Mouse (Mus musculus): ENCODE data around the gene Isoc2b.
"Not testable (repeated sequence)": the region's sequence is repeated elsewhere in the genome, so short reads cannot be mapped to it uniquely, and the experiment has no call there.

Isoc2b gene

GRCm38 (mm10) chr7:4870133-4870532 is at the start of gene Isoc2b:
Gene Isoc2b, minus strand, starts transcription at chr7:4870258.
- no peak for DNase-seq

DNA sequence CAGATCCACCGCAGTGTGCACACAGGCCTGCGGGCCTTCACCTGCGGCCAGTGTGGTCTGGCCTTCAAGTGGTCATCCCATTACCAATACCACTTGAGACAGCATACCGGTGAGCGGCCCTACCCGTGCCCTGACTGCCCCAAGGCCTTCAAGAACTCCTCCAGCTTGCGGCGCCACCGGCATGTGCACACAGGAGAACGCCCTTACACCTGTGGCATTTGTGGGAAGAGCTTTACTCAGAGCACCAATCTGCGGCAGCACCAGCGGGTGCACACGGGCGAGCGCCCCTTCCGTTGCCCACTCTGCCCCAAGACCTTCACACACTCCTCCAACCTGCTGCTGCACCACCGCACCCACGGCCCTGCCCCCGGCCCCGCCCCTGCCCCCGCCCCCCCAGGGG is 49.0 kb upstream of the Isoc2b start:
- no peak for DNase-seq

- DNase-seq: no peak
Measured at GRCm38 (mm10) chr7:4918681-4919080, 48.6 kb upstream of the Isoc2b start.

DNA sequence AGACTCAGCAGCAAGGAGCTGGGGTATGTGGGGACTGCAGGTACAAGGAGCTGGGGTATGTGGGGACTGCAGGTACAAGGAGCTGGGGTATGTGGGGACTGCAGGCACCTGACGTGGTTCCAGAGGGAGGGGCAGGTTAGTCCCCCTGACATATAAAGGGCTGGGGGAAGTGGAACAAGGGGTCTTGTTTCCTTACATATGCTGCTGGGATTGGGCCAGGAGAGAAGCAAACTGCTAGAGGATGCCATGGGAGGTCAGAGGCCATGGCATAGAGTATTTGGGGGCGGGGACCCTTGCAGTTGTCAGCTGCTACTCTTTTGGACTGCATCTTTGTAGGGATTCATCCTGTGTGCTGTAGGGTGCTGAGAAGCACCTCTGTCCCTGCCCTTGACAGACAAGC is 47.4 kb upstream of the Isoc2b start:
- DNase-seq: no peak

GRCm38 (mm10) chr7:4915669-4916416 is 45.8 kb upstream of the Isoc2b start:
- DNase-seq: peak; percentile 38

- DNase-seq: peak; percentile 96
Measured at GRCm38 (mm10) chr7:4915007-4915665, 45.1 kb upstream of the Isoc2b start, which contains the start of gene Zfp628. Gene Zfp628, plus strand, starts transcription at chr7:4915217.

DNA sequence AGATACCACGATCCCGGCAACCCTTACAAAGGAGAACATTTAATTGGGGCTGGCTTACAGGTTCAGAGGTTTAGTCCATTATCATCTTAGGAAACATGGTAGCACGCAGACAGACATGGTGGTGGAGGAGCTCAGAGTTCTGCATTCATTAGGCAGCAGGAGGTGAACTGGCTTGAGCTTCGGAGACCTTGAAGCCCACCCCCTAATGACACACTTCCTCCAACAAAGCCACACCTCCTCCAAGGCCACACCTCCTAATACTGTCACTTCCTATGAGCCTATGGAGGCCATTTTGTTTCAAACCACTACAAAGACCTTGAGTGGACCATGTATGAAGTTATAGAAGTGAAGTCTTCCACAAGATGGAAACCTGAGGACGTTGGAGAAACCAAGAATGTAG is 42.2 kb upstream of the Isoc2b start:
- DNase-seq: no peak

- DNase-seq: peak; percentile 80
Measured at GRCm38 (mm10) chr7:4911561-4911960, 41.5 kb upstream of the Isoc2b start.

DNA sequence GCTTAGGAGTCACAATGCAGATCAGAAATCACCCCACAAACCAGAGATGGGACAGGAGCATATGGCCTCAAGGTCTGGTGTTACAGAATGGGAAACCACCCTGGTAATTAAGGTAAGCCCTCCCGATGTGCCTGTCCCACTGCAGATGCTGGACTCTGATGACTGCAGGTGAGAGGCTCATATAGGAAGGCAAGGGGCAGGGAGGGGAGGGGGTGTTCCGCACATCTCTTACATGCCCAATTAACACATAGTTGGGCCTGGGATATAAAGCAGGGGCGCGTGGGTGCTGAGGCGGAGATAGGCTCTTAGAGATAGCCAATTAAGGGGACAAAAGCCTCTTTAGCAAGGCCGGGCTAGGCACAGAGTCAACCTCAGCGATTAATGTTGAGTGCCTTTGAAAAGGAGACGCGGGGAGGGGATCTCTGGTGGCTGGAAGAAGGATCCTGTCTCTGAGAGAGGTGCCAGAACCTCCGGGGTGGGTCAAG is 36.5 kb upstream of the Isoc2b start, which contains the start of gene Gm36210:
Gene Gm36210 (minus strand): TSS at position 51 of the 485 bp plus-strand sequence.
- DNase-seq: no peak

DNA sequence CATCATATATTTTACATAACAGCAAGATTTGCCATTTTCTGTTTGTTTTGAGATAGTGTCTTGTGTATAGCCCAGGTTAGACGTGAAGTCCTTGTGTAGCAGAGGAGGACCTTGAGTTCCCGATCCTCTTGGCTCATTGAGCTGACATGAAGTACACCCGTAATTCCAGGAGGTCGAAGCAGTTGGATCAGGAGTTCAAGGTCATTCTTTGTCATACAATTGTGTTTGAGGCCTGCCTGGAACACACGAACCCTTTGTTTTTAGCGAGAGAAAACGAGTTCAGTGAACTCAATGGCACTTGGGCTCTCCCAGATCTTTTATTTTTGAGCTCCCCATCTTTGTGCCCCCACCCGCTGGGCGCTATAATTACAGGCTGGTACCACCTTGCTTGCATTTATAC is 32.3 kb upstream of the Isoc2b start:
- no peak for DNase-seq

DNA sequence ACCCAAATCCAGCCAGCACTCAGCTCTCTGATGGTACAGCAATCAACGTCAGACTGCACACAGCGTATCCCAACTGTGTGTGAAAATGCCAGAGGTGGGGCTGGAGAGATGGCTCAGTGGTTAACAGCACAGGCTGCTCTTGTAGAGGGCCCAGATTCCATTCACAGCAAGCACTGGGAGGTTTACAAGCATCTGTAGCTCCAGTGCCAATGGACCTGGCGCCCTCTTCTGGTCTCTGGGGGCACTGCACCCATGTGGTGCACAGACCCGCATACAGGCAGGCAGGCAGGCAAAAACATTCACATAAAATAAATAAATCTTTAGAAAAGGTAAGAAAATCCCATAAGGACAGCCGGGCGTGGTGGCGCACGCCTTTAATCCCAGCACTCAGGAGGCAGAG is 31.1 kb upstream of the Isoc2b start:
- DNase-seq: peak; percentile 58

GRCm38 (mm10) chr7:4900523-4900851 is 30.4 kb upstream of the Isoc2b start:
- DNase-seq: no peak

GRCm38 (mm10) chr7:4899649-4900522 is 29.8 kb upstream of the Isoc2b start:
- no peak for DNase-seq

DNA sequence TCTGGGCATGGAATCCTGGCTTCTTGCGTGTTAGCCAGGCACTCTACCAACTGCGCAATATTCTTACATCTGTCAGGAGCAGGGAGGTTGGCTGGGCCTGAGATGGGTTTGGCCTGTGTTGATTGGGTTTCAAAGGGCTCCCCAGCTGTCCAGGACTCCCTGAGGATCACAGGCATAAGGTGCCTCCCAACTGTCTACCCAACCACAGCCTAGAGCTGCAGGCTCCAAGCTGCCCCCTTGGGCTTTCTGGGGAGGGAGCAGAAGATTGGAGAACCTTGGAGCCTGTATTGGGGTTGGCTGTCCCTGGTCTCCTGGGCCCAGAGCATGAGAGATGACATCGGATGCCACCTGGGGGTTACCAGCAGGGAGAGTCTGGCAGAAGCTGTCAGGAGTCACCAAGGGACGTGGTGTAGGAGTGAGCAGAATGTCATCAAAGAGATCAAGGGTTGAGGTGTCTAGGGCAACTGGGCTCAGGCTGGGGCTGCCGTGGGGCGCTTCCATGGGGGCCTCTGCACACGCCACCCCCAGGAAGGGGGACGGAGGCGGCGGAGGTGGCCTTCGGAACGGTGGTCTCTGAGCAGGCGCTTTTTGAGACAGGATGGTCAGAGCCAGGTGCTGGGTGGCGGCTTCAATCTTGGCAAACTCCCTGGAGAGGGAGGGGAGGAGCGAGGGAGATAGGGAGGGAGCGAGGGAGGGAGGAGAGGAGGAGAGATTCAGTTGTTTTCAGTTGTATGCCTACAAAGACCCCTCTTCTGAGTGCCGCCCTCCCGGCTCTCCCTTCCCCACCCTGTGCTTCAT is 29.0 kb upstream of the Isoc2b start:
- no peak for DNase-seq

GRCm38 (mm10) chr7:4895186-4895585 is 25.1 kb upstream of the Isoc2b start:
- no peak for DNase-seq

DNA sequence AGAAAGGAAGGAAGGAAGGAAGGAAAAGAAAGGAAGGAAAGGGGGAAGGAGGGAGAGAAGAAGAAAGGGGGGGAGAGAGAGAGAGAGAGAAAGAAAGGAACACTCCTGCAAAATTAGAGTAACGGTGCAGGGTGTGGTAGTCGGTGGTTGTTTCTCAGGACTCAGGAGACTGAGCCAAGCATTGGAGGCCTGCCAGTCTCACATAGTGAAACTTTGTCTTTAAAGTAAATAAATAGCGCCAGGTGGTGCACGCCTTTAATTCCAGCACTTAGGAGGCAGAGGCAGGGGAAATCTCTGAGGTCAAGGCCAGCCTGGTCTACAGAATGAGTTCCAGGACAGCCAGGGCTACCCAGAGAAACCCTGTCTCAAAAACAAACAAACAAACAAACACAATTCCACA is 16.6 kb upstream of the Isoc2b start:
- no peak for DNase-seq

GRCm38 (mm10) chr7:4879036-4879435 is 9.0 kb upstream of the Isoc2b start:
- DNase-seq: not testable (repeated sequence)

- no peak for DNase-seq
Measured at GRCm38 (mm10) chr7:4878186-4878585, 8.1 kb upstream of the Isoc2b start.

- DNase-seq: no peak
Measured at GRCm38 (mm10) chr7:4877226-4877625, 7.2 kb upstream of the Isoc2b start.

GRCm38 (mm10) chr7:4876753-4877221 is 6.7 kb upstream of the Isoc2b start, which contains the start of gene Isoc2a:
Gene Isoc2a, plus strand, starts transcription at chr7:4877153.
- DNase-seq: peak; percentile 75

DNA sequence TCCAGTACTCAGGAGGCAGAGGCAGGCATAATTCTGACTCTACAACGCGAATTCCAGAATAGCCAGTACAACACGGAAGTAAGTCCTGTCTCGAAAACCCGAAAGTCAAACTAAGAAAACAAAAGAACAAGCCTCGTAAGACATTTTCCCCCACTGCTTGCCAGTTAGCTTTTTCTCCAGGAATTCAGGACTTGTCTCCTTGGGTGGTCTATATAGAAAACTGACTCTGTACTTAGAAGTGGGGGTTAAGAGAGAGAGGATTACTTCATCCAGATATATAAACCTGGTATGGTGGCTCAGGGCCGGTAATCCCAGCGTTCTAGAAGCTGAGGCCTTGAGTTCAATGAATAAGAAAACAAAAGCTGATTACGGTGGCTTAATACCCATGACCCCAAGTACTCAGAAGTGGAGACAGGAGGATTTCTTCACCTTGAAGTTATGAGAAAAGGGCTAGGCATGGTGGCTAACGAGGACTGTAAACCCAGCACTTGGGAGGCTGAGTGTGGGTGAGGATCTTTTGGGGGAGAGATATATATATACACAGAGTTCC is 3.4 kb downstream of the Isoc2b start:
- no peak for DNase-seq
